20 mouse cellular contexts compared by ENCODE assay signal in the genomic region with DNA sequence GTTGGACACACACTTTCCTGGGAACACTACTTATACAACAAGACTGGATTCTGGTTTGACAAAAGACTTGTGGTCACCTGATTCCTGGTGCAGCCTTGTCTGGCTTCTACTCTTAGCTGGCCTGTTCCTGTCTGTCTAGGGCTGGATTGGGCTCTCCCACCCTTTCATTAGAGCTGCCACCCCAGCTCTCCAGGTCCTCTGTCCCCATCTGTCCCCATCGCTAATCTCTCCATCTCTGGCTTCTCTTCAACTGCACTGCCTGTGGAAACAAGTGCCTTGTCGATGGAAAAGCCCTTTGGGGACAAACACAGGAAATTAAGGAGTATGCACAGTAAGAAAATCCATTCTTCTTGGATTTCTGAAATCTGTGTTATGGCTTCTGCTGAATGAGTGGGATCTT. TPM values are rescaled to one million over a fixed set of nuclear protein-coding genes. Genes with fewer than 3 reads are reported as not detected.
DNase-seq lines count a peak whose midpoint lies in the region; ATAC-seq lines count a peak whose summit lies in the region.
"Had no signal": no experiment of that assay in that cellular context is flagged by ENCODE, and none has a peak within 500 bp of the region (broad histone marks: within the 10 kb centered on the region; RNA-seq: fewer than 3 reads in every experiment).

No protein-coding gene starts in this region.

- H3K27ac ChIP-seq in hindbrain, embryonic 10.5 days: 0 out of 2 replicates have a peak overlapping the region, but pooled peaks have one; percentile 2
- no peak overlapping the region for H3K27ac ChIP-seq in hindbrain, embryonic 11.5 days (ENCODE audit: low read depth, low read length)
- H3K27ac ChIP-seq in midbrain, embryonic 10.5 days (replicated peaks): peak overlapping the region; percentile 71; the same call in 1 of the 2 replicates
- H3K27ac ChIP-seq in midbrain, embryonic 15.5 days: no peak overlapping the region

- WGBS in hindbrain, embryonic 10.5 days: 80% methylated on average over 2 of the region's 2 CpGs
- 74% methylated on average over 2 of the region's 2 CpGs for WGBS in hindbrain, embryonic 11.5 days
- WGBS in midbrain, embryonic 10.5 days: 78% methylated on average over 2 of the region's 2 CpGs
- WGBS in midbrain, embryonic 15.5 days: 70% methylated on average over 2 of the region's 2 CpGs

- DNase-seq in cerebellum, postnatal 10 days: peak; percentile 59 to 62
- no peak for DNase-seq in cerebellum, postnatal 4 days (ENCODE audit: low spot score in 2 of 2)
- no peak for DNase-seq in hindbrain, embryonic 10.5 days (ENCODE audit: low spot score)
- no peak for DNase-seq in hindbrain, embryonic 11.5 days (ENCODE audit: low spot score)
- DNase-seq in midbrain, embryonic 10.5 days (ENCODE audit: low spot score): no peak
- DNase-seq: adrenal gland, adult 2 months; adrenal gland, adult 8-10 months; adrenal gland, postnatal 10 days; adrenal gland, postnatal 14 days; adrenal gland, postnatal 25 days; adrenal gland, postnatal 36 days; B cell, adult 2 months; cerebellum, adult 11 months; cerebellum, adult 11-12 months; cerebellum, adult 18-20 months had no signal

- no peaks in the 10 kb centered on the region for H3K9me3 ChIP-seq in hindbrain, embryonic 10.5 days
- H3K9me3 ChIP-seq in hindbrain, embryonic 11.5 days (ENCODE audit: control insufficient read depth, low read length): no peaks in the 10 kb centered on the region
- H3K9me3 ChIP-seq in midbrain, embryonic 10.5 days (replicated peaks): no peaks in the 10 kb centered on the region
- no peaks in the 10 kb centered on the region for H3K9me3 ChIP-seq in midbrain, embryonic 15.5 days
- H3K9me3 ChIP-seq: G1E had no signal

- H3K27me3 ChIP-seq in hindbrain, embryonic 10.5 days (ENCODE audit: insufficient read depth, poor library complexity, severe bottlenecking): peaks cover 3% of the 10 kb centered on the region; the same call in 1 of the 2 replicates
- no peaks in the 10 kb centered on the region for H3K27me3 ChIP-seq in hindbrain, embryonic 11.5 days (ENCODE audit: control insufficient read depth, insufficient read depth, low read length)
- no peaks in the 10 kb centered on the region for H3K27me3 ChIP-seq in midbrain, embryonic 10.5 days (ENCODE audit: low read depth, poor library complexity, severe bottlenecking)
- H3K27me3 ChIP-seq in midbrain, embryonic 15.5 days (replicated peaks): no peaks in the 10 kb centered on the region
- H3K27me3 ChIP-seq: Patski had no signal

- no peak overlapping the region for H3K9ac ChIP-seq in hindbrain, embryonic 11.5 days (ENCODE audit: low read depth, low read length)
- no peak overlapping the region for H3K9ac ChIP-seq in midbrain, embryonic 15.5 days

- H3K36me3 ChIP-seq in hindbrain, embryonic 10.5 days: no peaks in the 10 kb centered on the region
- H3K36me3 ChIP-seq in hindbrain, embryonic 11.5 days (ENCODE audit: control insufficient read depth, insufficient read depth, low read length): no peaks in the 10 kb centered on the region
- no peaks in the 10 kb centered on the region for H3K36me3 ChIP-seq in midbrain, embryonic 10.5 days
- no peaks in the 10 kb centered on the region for H3K36me3 ChIP-seq in midbrain, embryonic 15.5 days (replicated peaks)
- H3K36me3 ChIP-seq: G1E had no signal

- H3K4me3 ChIP-seq in hindbrain, embryonic 10.5 days: no peak overlapping the region
- H3K4me3 ChIP-seq in hindbrain, embryonic 11.5 days (ENCODE audit: low read depth, low read length): no peak overlapping the region
- no peak overlapping the region for H3K4me3 ChIP-seq in midbrain, embryonic 10.5 days
- no peak overlapping the region for H3K4me3 ChIP-seq in midbrain, embryonic 15.5 days

- H3K4me2 ChIP-seq in hindbrain, embryonic 11.5 days (replicated peaks; ENCODE audit: low read depth, low read length): no peak overlapping the region
- no peak overlapping the region for H3K4me2 ChIP-seq in midbrain, embryonic 15.5 days

- peaks cover 44% of the 10 kb centered on the region for H3K4me1 ChIP-seq in hindbrain, embryonic 10.5 days (replicated peaks)
- H3K4me1 ChIP-seq in hindbrain, embryonic 11.5 days (replicated peaks; ENCODE audit: control insufficient read depth, insufficient read depth, low read length): peaks cover 14% of the 10 kb centered on the region
- H3K4me1 ChIP-seq in midbrain, embryonic 10.5 days: peaks cover 57% of the 10 kb centered on the region
- H3K4me1 ChIP-seq in midbrain, embryonic 15.5 days: peaks cover 30% of the 10 kb centered on the region

- no peak for ATAC-seq in hindbrain, embryonic 11.5 days (ENCODE audit: low FRiP score)
- ATAC-seq in midbrain, embryonic 15.5 days (replicated peaks): no peak
- ATAC-seq: activated CD4-positive, CD25-positive, alpha-beta regulatory T cell, adult 4 months; CD4-positive, CD25-positive, alpha-beta regulatory T cell, adult 4 months had no signal

RNA-seq across cellular contexts. Expression of gene Adcyap1r1, which starts 12.9 kb away (rescaled TPM):
- polyA plus RNA-seq in hindbrain, embryonic 10.5 days (2016; fragmentation: Nextera tagmentation; extraction: Ambion mirVana): 31.4 and 32.4 TPM in 2 replicates
- 21.1 and 21.6 TPM in 2 replicates for polyA plus RNA-seq in hindbrain, embryonic 11.5 days (2014; fragmentation: Nextera tagmentation; extraction: Ambion mirVana)
- 31.4 and 34.3 TPM in 2 replicates for polyA plus RNA-seq in midbrain, embryonic 10.5 days (2016; fragmentation: Nextera tagmentation; extraction: Ambion mirVana)
- 50.3 and 52.6 TPM in 2 replicates for polyA plus RNA-seq in midbrain, embryonic 15.5 days (2015; fragmentation: Nextera tagmentation; extraction: Ambion mirVana)
- polyA plus RNA-seq: activated CD4-positive, CD25-positive, alpha-beta regulatory T cell, adult 4 months; CD4-positive, CD25-positive, alpha-beta regulatory T cell, adult 4 months; G1E had no signal

Comparison
In these comparisons a context has a peak if more than half of its experiments do, and no peak if none do; other contexts are left out.
1. DNase-seq: peak in cerebellum, postnatal 10 days (2 of 2); none in cerebellum, postnatal 4 days (0 of 2), hindbrain, embryonic 10.5 days (single experiment), hindbrain, embryonic 11.5 days (single experiment) and midbrain, embryonic 10.5 days (single experiment).
2. H3K27ac ChIP-seq: peak in hindbrain, embryonic 10.5 days (single experiment) and midbrain, embryonic 10.5 days (single experiment); none in hindbrain, embryonic 11.5 days (single experiment) and midbrain, embryonic 15.5 days (single experiment).